Mouse (Mus musculus) cerebellum, adult 8-10 months (tissue): Measurements from ENCODE around the gene Ptp4a2.
A peak's percentile ranks its signal among the peaks of the same experiment; 100 is the strongest.
"Not testable (repeated sequence)": the region's sequence is repeated elsewhere in the genome, so short reads cannot be mapped to it uniquely, and the experiment has no call there.

Experiments
- DNase-seq: peaks from one replicate; pipeline ENCODE4 v3.0.0; 2022

Gene Ptp4a2

DNA sequence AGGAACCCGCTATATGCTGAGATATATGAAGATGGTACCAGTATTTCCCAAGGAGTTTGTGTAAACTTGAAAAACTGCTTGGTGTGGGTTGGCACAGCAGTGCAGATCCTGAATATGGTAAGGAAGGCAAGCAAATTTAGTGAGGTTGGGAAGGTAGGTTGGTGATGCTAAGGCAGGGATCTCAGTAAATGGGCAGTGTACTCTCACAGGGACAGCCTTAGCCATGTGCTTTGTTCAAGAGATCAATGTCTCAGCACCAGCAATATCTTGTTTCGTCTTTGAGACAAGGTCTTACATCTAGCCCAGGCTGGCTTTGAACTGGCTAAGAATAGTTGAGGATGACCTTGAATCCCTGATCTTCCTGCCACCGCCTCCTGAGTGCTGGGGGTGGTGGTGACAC, 43.6 kb downstream of the Ptp4a2 start:
- no peak for DNase-seq

- no peak for DNase-seq
Measured at GRCm38 (mm10) chr4:129855051-129855970, 44.3 kb downstream of the Ptp4a2 start.

GRCm38 (mm10) chr4:129860456-129860855, 49.4 kb downstream of the Ptp4a2 start:
- no peak for DNase-seq

GRCm38 (mm10) chr4:129861400-129861799, 50.4 kb downstream of the Ptp4a2 start:
- DNase-seq: no peak

GRCm38 (mm10) chr4:129862357-129862756, 51.3 kb downstream of the Ptp4a2 start:
- no peak for DNase-seq

GRCm38 (mm10) chr4:129866171-129866570, 55.2 kb downstream of the Ptp4a2 start:
- DNase-seq: not testable (repeated sequence)

- DNase-seq: no peak
Measured at GRCm38 (mm10) chr4:129868211-129868610, 57.2 kb downstream of the Ptp4a2 start.

- no peak for DNase-seq
Measured at GRCm38 (mm10) chr4:129870483-129870882, 59.5 kb downstream of the Ptp4a2 start.

DNA sequence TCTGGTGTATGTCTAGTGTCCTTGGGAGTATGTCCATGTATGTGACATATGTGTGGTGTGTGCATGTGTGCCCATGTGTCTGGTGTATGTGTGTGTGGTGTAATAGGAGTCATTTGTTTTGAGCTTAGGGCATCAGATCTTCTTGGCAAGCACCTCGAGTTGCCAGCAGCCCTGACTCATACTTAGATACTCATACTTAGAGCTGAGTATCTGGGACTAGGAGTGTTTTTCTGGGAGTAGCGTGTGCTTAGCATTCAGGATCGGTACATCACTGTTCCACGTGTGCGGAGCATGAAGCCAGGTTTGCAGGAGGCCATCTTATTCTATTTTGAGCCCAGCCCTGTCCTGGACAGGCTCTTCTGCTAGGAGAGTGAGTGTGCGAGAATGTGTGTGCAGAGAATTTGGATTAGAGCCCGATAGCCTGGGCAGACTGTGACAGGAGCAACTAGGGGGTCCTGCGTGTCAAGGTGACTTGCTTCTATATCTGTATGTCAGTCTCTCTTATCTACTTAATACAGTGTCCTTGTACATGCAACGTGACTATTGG, 61.4 kb downstream of the Ptp4a2 start:
- no peak for DNase-seq

- DNase-seq: no peak
Measured at GRCm38 (mm10) chr4:129874805-129875204, 63.8 kb downstream of the Ptp4a2 start.

DNA sequence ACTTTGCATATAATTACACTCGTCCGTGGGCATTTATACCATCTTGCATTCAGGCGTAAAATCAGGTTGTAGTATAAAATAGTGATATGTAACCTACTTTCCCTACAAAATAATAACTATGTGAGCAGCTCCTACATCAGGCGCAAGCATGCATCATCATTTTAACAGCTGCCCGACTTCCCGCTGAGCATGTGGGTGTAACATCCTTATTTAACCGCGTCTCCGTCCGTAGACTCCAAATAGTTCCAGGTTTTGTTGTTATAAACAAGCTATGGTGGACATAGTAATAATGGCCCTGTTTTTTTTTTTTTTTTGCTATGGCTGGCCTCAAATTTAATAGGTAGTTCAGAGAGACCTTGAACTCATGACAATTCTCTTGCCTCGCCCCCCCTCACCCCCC, 64.4 kb downstream of the Ptp4a2 start:
- DNase-seq: no peak

DNA sequence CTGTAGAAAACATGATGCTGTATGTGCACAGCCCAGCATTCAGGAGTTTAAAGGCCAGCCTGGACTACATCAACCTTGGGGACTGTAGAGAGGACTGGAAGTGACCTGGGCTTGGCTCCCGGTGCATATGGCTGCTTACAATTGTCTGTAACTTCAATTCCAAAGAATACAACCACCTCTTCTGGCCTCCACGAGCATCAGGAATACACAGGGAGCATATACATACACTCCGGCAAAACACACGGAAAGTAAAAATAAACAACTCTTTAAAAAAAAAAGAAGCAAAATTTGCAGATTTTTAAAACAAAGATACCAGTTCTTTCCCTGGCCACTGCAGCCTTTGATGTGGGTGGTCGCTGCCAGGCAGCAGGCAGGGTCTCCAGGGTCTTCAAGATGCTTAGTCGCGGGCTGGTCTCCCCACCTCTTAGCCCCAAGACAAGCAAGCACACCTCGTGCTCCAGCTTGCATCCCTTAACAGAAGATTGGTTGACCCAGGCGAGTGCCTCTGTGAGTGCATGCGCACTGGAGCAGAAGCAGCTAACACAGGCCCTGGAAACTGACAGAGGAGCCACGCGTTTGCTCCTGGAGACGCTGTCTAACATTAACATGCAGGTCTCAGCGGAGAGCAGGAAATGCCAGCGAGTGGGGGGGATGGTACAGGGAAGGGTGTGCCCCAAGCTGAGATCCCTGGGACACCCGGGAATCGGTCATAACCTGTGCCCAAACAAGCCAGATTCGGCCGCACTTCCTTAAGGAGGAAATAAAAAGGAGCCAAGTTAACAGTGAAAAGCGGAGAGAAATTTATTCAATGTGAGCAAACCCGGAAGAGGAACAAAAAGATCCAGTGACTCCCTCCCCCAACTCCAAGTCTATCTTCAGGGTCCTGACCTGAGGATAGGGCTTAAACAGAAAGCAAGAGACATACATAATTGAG, 66.1 kb downstream of the Ptp4a2 start:
- peak; percentile 45 for DNase-seq

DNA sequence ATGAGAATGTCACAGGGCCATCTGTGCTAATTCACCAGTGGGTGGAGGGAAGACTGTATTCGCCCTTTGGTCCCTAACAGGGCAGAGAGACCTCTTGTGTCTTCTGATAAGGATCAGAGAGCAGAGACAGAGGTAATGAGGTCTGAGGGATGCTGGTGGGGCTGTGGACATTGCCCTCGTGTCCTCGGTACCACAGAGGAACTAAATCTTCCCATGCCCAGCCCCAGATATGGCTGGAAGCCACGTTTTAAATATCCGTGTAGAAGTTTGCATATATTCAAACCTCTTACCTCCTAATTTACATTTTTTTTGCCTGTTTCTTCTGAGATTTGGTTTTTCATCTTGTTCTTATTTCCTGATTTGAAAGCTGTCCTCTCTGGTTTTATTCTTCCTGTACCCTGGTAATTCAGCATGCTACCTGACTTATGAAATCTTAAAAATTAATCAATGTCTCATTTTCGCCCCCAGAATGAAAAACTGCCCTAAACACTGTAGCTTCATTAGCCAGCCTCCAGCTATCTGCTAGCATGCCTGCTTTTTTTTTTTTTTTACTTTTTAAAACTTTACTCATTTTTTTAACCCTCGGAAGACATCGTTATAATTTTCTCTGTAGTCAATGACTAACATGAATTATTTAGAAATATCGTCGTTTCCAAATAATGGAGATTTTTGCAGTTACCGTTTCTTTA, 67.1 kb downstream of the Ptp4a2 start:
- no peak for DNase-seq

DNA sequence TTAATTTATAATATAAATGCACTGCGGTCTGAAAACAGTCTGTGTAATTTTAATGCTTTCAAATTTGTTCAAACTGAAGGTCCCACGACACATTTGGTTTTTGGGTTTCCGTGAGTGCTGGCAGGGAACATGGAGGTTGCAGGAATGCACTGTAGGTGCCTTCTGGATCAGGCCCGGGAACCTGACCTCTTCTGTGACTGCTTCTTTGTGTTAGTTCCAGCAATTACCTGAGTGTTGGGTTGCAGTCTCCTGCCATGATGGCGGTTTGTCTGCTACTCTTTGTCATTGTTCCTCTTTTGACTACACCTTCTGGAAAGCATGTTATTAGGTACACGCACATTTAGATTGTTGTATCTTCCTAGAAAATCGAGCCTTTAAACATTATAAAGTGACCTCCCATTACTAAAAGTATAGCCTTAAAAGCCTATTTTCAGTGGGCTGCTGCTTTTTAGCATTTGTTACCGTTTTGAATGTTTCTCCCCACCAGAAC, 67.7 kb downstream of the Ptp4a2 start:
- no peak for DNase-seq

- no peak for DNase-seq
Measured at GRCm38 (mm10) chr4:129879206-129879780, 68.3 kb downstream of the Ptp4a2 start.

DNA sequence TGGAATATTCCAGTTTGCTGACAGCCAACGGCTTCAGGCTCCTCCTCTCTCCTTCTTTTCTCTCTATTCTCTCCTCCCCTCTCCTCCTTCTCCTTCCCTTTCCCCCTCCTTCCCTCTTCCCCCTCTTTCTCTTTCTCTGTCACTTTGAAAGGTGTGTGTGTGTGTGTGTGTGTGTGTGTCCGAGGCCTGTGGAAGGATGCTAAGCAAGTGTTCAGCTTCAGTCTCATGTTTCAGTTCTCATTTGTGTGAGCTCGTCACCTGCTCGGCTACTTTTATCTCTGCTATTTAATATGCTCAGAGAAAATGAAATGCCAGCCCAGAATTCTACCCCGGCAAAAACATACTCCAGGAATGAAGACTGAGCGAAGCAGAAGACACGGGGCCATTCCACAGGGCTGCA, 69.6 kb downstream of the Ptp4a2 start:
- no peak for DNase-seq

DNA sequence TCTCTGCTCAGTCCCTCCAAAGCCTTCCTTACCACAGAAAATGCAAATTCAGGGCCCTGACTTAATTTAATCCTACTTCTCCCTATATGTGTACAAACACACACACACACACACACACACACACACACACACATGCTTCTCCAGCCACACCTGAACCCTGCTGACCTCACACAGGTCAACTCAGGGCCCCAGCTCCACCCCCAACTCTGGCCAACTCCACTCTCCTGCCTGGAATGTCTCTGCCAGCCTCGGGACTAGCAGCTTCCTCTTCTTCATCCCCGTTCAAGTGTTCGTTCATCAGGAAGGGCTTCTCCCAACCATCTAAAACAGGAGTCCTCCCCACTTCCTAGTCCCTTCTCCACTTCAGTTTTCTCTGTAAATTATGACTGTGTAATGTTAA, 70.6 kb downstream of the Ptp4a2 start:
- DNase-seq: no peak

DNA sequence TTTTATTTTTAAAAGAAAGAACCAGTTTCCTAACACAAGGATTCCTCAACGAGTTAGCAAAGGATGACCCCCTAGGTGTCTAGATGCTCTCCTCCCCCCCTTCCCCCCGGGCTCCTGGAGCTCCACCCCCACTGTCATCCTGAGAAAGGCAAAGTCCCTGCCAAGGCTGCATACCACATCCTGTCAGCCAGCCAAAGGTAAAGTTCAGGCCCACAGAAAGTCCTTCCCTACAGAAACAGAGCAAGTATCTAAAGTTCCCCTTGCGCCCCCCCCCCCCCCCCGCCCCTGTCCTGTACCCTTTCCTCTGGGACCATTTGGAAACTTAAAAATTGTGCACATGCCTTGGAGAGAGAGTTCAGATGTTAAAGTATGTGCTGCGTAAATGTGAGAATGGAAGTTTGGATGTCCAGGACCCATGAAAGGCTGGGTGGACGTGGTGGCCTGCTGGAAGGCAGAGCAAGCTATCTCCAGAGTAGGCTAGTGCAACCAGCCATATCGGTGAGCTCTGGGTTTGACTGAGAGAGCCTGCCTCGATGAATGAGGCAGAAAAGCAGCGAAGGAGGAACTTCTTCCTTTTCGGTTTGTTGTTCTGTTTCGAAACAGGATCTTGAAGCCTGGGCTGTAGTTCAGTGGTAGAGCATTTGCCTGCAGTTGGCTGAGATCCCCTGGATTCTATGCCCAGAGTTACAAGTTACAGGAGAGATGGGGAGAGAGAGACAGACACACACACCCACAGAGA, 71.7 kb downstream of the Ptp4a2 start:
- DNase-seq: no peak

DNA sequence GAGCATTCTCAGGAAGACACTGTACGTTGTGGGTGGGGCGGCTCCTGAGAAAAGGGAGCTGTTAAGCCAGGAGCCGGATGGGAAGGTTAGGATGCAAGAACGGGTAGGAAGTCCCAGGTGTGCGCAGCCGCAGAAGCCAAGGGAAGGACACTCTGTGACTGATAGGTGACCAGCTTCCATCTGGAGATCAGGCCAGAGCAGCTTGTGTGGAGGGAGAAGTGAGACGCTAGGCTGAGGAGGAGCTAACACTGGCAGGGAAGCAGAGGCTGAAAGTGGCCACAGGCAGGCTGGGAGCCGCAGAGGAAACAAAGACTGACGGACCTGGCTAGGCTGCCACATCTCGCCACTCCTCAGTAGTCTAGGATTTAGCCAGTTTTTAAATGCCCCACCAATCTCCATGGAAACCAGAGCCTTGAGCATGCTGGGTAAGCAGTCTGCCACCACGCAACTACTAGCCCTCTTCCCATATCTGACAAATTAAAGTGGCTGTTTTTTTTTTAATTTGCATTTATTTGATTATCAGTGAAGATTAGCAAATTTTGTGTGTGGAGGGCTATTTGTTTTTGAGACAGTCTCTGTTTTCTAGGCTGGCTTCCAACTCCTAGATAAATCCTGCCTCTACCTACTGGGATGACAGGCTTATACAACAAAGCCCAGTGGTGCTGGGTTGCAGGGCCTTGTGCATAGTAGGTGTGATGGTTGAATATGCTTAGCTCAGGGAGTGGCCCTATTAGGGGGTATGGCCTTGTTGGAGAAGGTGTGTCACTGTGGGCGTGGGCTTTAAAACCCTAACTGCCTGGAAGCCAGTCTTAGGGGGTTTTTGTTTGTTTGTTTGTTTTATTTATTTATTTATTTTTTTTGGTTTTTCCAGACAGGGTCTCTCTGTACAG, 73.3 kb downstream of the Ptp4a2 start:
- DNase-seq: no peak

DNA sequence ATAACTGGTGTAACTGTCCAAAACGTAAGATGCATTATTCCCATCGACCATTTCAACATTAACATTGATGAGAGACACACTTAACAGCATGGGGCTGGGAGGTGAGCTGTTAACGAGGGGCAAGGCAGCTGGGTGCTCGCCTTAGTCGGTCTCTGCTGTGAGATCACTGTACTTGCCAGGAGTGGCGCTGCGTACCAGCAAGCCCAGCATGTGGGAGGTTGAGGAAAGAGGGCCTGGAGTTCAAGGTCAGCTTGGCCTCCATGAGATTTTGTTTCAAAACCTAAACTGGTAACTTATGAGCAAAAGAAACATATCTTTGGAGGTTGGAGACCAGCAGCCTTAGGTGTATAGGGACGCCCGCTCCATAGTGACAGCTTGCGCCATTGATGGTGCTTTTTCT, 78.6 kb downstream of the Ptp4a2 start:
- DNase-seq: no peak
